Mouse (Mus musculus) liver, postnatal 0 days (tissue): ENCODE measurements around the gene Btg3.
"Not testable (repeated sequence)": the region's sequence is repeated elsewhere in the genome, so short reads cannot be mapped to it uniquely, and the experiment has no call there.

Experiments
- CTCF ChIP-seq: sonication (generic); IDR thresholded peaks from 2 replicates; pipeline ENCODE4 v1.5.1; 2016; ENCODE audit warnings: antibody characterized with exemption, low read depth
- EP300 ChIP-seq: IDR thresholded peaks from 2 replicates; pipeline ENCODE4 v1.6.1; 2016; ENCODE audit warnings: antibody characterized with exemption, low read depth, mild to moderate bottlenecking

- not testable (repeated sequence) for TF ChIP-seq CTCF, EP300
Observed at GRCm38 (mm10) chr16:78364554-78364953, 12.4 kb downstream of the Btg3 start.
